Mouse (Mus musculus) megakaryocyte, embryonic 14.5 days (primary cell): ENCODE data around the gene Spata13. TPM values are rescaled to one million over a fixed set of nuclear protein-coding genes. Genes with fewer than 3 reads are reported as not detected.

Source experiments
- H3K27me3 ChIP-seq: replicated peaks from 2 replicates; pipeline ENCODE3; 2012; ENCODE audit warnings: inconsistent platforms
- H3K36me3 ChIP-seq: replicated peaks from 2 replicates; pipeline ENCODE3; 2012; ENCODE audit warnings: low read length, inconsistent platforms, mixed read lengths
- H3K4me1 ChIP-seq: 2 replicates; pipeline ENCODE4 v1.6.1; 2012; ENCODE audit warnings: inconsistent platforms
- H3K4me3 ChIP-seq: replicated peaks from 2 replicates; pipeline ENCODE3; 2012; ENCODE audit warnings: moderate library complexity, mild to moderate bottlenecking, inconsistent platforms
- H3K9me3 ChIP-seq: 2 replicates; pipeline ENCODE4 v1.6.1; 2012; ENCODE audit warnings: inconsistent platforms
- FLI1 ChIP-seq: IDR thresholded peaks from 2 replicates; pipeline ENCODE4 v1.6.1; 2012; ENCODE audit warnings: low read length, inconsistent platforms, mixed read lengths
- GATA1 ChIP-seq: IDR thresholded peaks from 3 replicates; pipeline ENCODE4 v1.6.1; 2012; ENCODE audit warnings: mixed read lengths, low read length, inconsistent platforms, borderline replicate concordance
- polyA plus RNA-seq: library from polyadenylated mRNA; stranded (reverse); fragments of >175 nt; gene quantifications from 2 replicates; pipeline ENCODE4 v1.2.3, GENCODE M21; 2012; ENCODE audit warnings: low replicate concordance; ENCODE audit not compliant: insufficient read depth

Gene Spata13
- polyA plus RNA-seq, 1 experiment: 1.1 TPM

- Histone ChIP-seq H3K36me3 (no peaks in the 10 kb centered on the region), H3K4me3 (no peak overlapping the region), H3K4me1 (no peaks in the 10 kb centered on the region), H3K9me3 (no peaks in the 10 kb centered on the region), H3K27me3 (peaks cover 2% of the 10 kb centered on the region)
- TF ChIP-seq GATA1 (no peak), FLI1 (no peak)
Measured at GRCm38 (mm10) chr14:60654708-60655107, 20.9 kb downstream of the Spata13 start.

GRCm38 (mm10) chr14:60655941-60656700 lies 22.3 kb downstream of the Spata13 start:
- Histone ChIP-seq H3K36me3 (no peaks in the 10 kb centered on the region), H3K9me3 (no peaks in the 10 kb centered on the region), H3K4me1 (no peaks in the 10 kb centered on the region), H3K4me3 (no peak overlapping the region), H3K27me3 (peaks cover 2% of the 10 kb centered on the region)
- TF ChIP-seq FLI1: no peak
- no peak for TF ChIP-seq GATA1

- Histone ChIP-seq H3K4me1 (no peaks in the 10 kb centered on the region), H3K4me3 (no peak overlapping the region), H3K9me3 (no peaks in the 10 kb centered on the region), H3K27me3 (peaks cover 2% of the 10 kb centered on the region), H3K36me3 (no peaks in the 10 kb centered on the region)
- no peak for TF ChIP-seq FLI1
- no peak for TF ChIP-seq GATA1
Measured at GRCm38 (mm10) chr14:60656701-60657085, 22.9 kb downstream of the Spata13 start.

GRCm38 (mm10) chr14:60657891-60658290 lies 24.1 kb downstream of the Spata13 start:
- Histone ChIP-seq H3K4me1 (no peaks in the 10 kb centered on the region), H3K9me3 (no peaks in the 10 kb centered on the region), H3K27me3 (peaks cover 6% of the 10 kb centered on the region), H3K36me3 (no peaks in the 10 kb centered on the region), H3K4me3 (no peak overlapping the region)
- TF ChIP-seq FLI1 (no peak), GATA1 (no peak)

GRCm38 (mm10) chr14:60659498-60659897 lies 25.7 kb downstream of the Spata13 start:
- Histone ChIP-seq H3K4me3 (no peak overlapping the region), H3K9me3 (no peaks in the 10 kb centered on the region), H3K4me1 (no peaks in the 10 kb centered on the region), H3K27me3 (peaks cover 13% of the 10 kb centered on the region), H3K36me3 (no peaks in the 10 kb centered on the region)
- TF ChIP-seq FLI1: no peak
- TF ChIP-seq GATA1: no peak

GRCm38 (mm10) chr14:60660591-60660990 lies 26.8 kb downstream of the Spata13 start:
- no peaks in the 10 kb centered on the region for H3K9me3 ChIP-seq
- TF ChIP-seq GATA1: no peak
- TF ChIP-seq FLI1: no peak
- H3K27me3 ChIP-seq: peaks cover 15% of the 10 kb centered on the region
- H3K4me3 ChIP-seq: no peak overlapping the region
- no peaks in the 10 kb centered on the region for H3K4me1 ChIP-seq
- H3K36me3 ChIP-seq: no peaks in the 10 kb centered on the region

- no peak overlapping the region for H3K4me3 ChIP-seq
- 0 out of 2 replicates have a peak, but pooled peaks cover 1% of the 10 kb centered on the region for H3K4me1 ChIP-seq
- TF ChIP-seq FLI1 (no peak), GATA1 (no peak)
- H3K27me3 ChIP-seq: peaks cover 15% of the 10 kb centered on the region
- no peaks in the 10 kb centered on the region for H3K9me3 ChIP-seq
- no peaks in the 10 kb centered on the region for H3K36me3 ChIP-seq
Measured at GRCm38 (mm10) chr14:60661281-60661680, 27.5 kb downstream of the Spata13 start.

GRCm38 (mm10) chr14:60663309-60663940 lies 29.6 kb downstream of the Spata13 start:
- H3K4me1 ChIP-seq: 0 out of 2 replicates have a peak, but pooled peaks cover 2% of the 10 kb centered on the region
- H3K27me3 ChIP-seq: peaks cover 15% of the 10 kb centered on the region
- H3K4me3 ChIP-seq: no peak overlapping the region
- H3K9me3 ChIP-seq: no peaks in the 10 kb centered on the region
- H3K36me3 ChIP-seq: no peaks in the 10 kb centered on the region
- TF ChIP-seq GATA1 (no peak), FLI1 (no peak)

GRCm38 (mm10) chr14:60664641-60665040 lies 30.8 kb downstream of the Spata13 start:
- Histone ChIP-seq H3K4me1 (0 out of 2 replicates have a peak, but pooled peaks cover 2% of the 10 kb centered on the region), H3K27me3 (peaks cover 13% of the 10 kb centered on the region), H3K9me3 (no peaks in the 10 kb centered on the region), H3K4me3 (no peak overlapping the region), H3K36me3 (no peaks in the 10 kb centered on the region)
- TF ChIP-seq GATA1: no peak
- TF ChIP-seq FLI1: no peak

- TF ChIP-seq FLI1: no peak
- TF ChIP-seq GATA1: no peak
- no peaks in the 10 kb centered on the region for H3K9me3 ChIP-seq
- no peak overlapping the region for H3K4me3 ChIP-seq
- H3K36me3 ChIP-seq: no peaks in the 10 kb centered on the region
- H3K4me1 ChIP-seq: 0 out of 2 replicates have a peak, but pooled peaks cover 2% of the 10 kb centered on the region
- H3K27me3 ChIP-seq: peaks cover 13% of the 10 kb centered on the region
Measured at GRCm38 (mm10) chr14:60665263-60665662, 31.5 kb downstream of the Spata13 start.
